Mouse (Mus musculus) olfactory bulb, adult 2 months (tissue): ENCODE data around the gene Kalrn.

Experiments
- CTCF ChIP-seq: fragments of 200-500 bp; IDR thresholded peaks from 2 replicates; pipeline ENCODE4 v1.5.1; 2012; ENCODE audit warnings: low read depth, mild to moderate bottlenecking, low read length, moderate library complexity; ENCODE audit not compliant: insufficient read depth
- POLR2A ChIP-seq: fragments of 200-500 bp; IDR thresholded peaks from 2 replicates; pipeline ENCODE4 v1.6.1; 2012; ENCODE audit warnings: mild to moderate bottlenecking, low read depth, low read length, moderate library complexity; ENCODE audit not compliant: insufficient read depth

- TF ChIP-seq CTCF (no peak), POLR2A (no peak)
These were observed 279.7 kb downstream of the Kalrn start for GRCm38 (mm10) chr16:34293675-34294074.
